Mouse (Mus musculus) thymus, adult 2 months (tissue): Measurements from ENCODE around the gene Lef1. TPM values are rescaled to one million over a fixed set of nuclear protein-coding genes. Genes with fewer than 3 reads are reported as not detected.

Experiments used
- DNase-seq: peaks from one replicate; pipeline ENCODE4 v3.0.0; 2021
- H3K27ac ChIP-seq: fragments of 200-500 bp; 2 replicates; pipeline ENCODE4 v1.5.1; 2012; ENCODE audit warnings: low read length, control low read depth; ENCODE audit not compliant: control insufficient read depth, insufficient read depth
- H3K27me3 ChIP-seq: fragments of 200-500 bp; 2 replicates; pipeline ENCODE4 v1.6.1; 2012; ENCODE audit warnings: mild to moderate bottlenecking, low read length, moderate library complexity, mixed read lengths; ENCODE audit not compliant: control insufficient read depth, insufficient read depth
- H3K36me3 ChIP-seq: fragments of 200-500 bp; 2 replicates; pipeline ENCODE4 v1.6.1; 2012; ENCODE audit warnings: mild to moderate bottlenecking, low read length, moderate library complexity; ENCODE audit not compliant: control insufficient read depth, insufficient read depth
- H3K4me1 ChIP-seq: fragments of 200-500 bp; replicated peaks from 2 replicates; pipeline ENCODE4 v1.6.1; 2012; ENCODE audit warnings: low read length; ENCODE audit not compliant: control insufficient read depth, insufficient read depth
- H3K4me3 ChIP-seq: fragments of 200-500 bp; 2 replicates; pipeline ENCODE4 v1.5.1; 2012; ENCODE audit warnings: mild to moderate bottlenecking, low read length, control low read depth, moderate library complexity; ENCODE audit not compliant: control insufficient read depth, insufficient read depth
- CTCF ChIP-seq: fragments of 200-500 bp; IDR thresholded peaks from 2 replicates; pipeline ENCODE4 v1.5.1; 2012; ENCODE audit warnings: mild to moderate bottlenecking, control low read depth, low read length, moderate library complexity, borderline replicate concordance; ENCODE audit not compliant: control insufficient read depth, poor library complexity, insufficient read depth; ENCODE audit errors: extremely low read depth
- POLR2A ChIP-seq: fragments of 200-500 bp; IDR thresholded peaks from 2 replicates; pipeline ENCODE4 v1.6.1; 2012; ENCODE audit warnings: mild to moderate bottlenecking, low read length, control low read depth, moderate library complexity; ENCODE audit not compliant: control insufficient read depth, poor library complexity, insufficient read depth; ENCODE audit errors: extremely low read depth
- WGBS: fragments of 180-500 bp; shearing (Covaris S2); methylation state at CpG from one replicate; pipeline ENCODE4 v1.1.7; 2018; 5-methylcytosine and 5-hydroxymethylcytosine counted together
- polyA plus RNA-seq: library from polyadenylated mRNA; depleted of rRNA; stranded (reverse); fragments of >200 nt; gene quantifications from 2 replicates; pipeline ENCODE4 v1.2.3, GENCODE M21; 2012

Gene Lef1
- polyA plus RNA-seq, 1 experiment: 279 TPM

GRCm38 (mm10) chr3:131190671-131191367 lies 80.5 kb downstream of the Lef1 start:
- Histone ChIP-seq H3K36me3 (peaks cover 89% of the 10 kb centered on the region), H3K4me3 (no peak overlapping the region), H3K27ac (no peak overlapping the region), H3K27me3 (no peaks in the 10 kb centered on the region), H3K4me1 (peaks cover 12% of the 10 kb centered on the region)
- DNase-seq: no peak
- TF ChIP-seq CTCF (no peak), POLR2A (no peak)
- 79% methylated on average over 19 of the region's 19 CpGs for WGBS

- Histone ChIP-seq H3K4me3 (no peak overlapping the region), H3K27me3 (no peaks in the 10 kb centered on the region), H3K27ac (no peak overlapping the region), H3K4me1 (peaks cover 12% of the 10 kb centered on the region), H3K36me3 (peaks cover 88% of the 10 kb centered on the region)
- no peak for DNase-seq
- 73% methylated on average over 7 of the region's 7 CpGs for WGBS
- TF ChIP-seq CTCF: no peak
- no peak for TF ChIP-seq POLR2A
Observed at GRCm38 (mm10) chr3:131191454-131191853, 81.2 kb downstream of the Lef1 start.

GRCm38 (mm10) chr3:131196050-131196449 lies 85.8 kb downstream of the Lef1 start:
- DNase-seq: no peak
- TF ChIP-seq POLR2A (no peak), CTCF (no peak)
- H3K36me3 ChIP-seq: peaks cover 64% of the 10 kb centered on the region
- WGBS: 93% methylated on average over 10 of the region's 10 CpGs
- H3K4me3 ChIP-seq: no peak overlapping the region
- no peak overlapping the region for H3K27ac ChIP-seq
- H3K4me1 ChIP-seq: peaks cover 6% of the 10 kb centered on the region
- no peaks in the 10 kb centered on the region; the same call in 1 of the 2 replicates for H3K27me3 ChIP-seq

- no peak overlapping the region for H3K4me3 ChIP-seq
- WGBS: 79% methylated on average over 8 of the region's 8 CpGs
- TF ChIP-seq POLR2A (no peak), CTCF (no peak)
- peaks cover 60% of the 10 kb centered on the region for H3K36me3 ChIP-seq
- H3K27me3 ChIP-seq: no peaks in the 10 kb centered on the region; the same call in 1 of the 2 replicates
- H3K27ac ChIP-seq: no peak overlapping the region
- peaks cover 6% of the 10 kb centered on the region for H3K4me1 ChIP-seq
- no peak for DNase-seq
Observed at GRCm38 (mm10) chr3:131196507-131197019, 86.3 kb downstream of the Lef1 start.

GRCm38 (mm10) chr3:131198991-131199390 lies 88.7 kb downstream of the Lef1 start:
- Histone ChIP-seq H3K36me3 (peaks cover 62% of the 10 kb centered on the region), H3K4me3 (no peak overlapping the region), H3K27me3 (no peaks in the 10 kb centered on the region; the same call in 1 of the 2 replicates), H3K27ac (no peak overlapping the region), H3K4me1 (peaks cover 9% of the 10 kb centered on the region)
- no peak for DNase-seq
- no peak for TF ChIP-seq CTCF
- no peak for TF ChIP-seq POLR2A
- WGBS: 84% methylated on average over 3 of the region's 3 CpGs

GRCm38 (mm10) chr3:131199590-131200288 lies 89.5 kb downstream of the Lef1 start:
- Histone ChIP-seq H3K4me3 (no peak overlapping the region), H3K36me3 (peaks cover 62% of the 10 kb centered on the region), H3K27me3 (no peaks in the 10 kb centered on the region; the same call in 1 of the 2 replicates), H3K27ac (no peak overlapping the region), H3K4me1 (peaks cover 9% of the 10 kb centered on the region)
- 78% methylated on average over 20 of the region's 20 CpGs for WGBS
- no peak for DNase-seq
- TF ChIP-seq POLR2A: no peak
- TF ChIP-seq CTCF: no peak
